Mouse (Mus musculus) ES-Bruce4 (cell line): ENCODE results near the gene Shq1. TPM values are rescaled to one million over a fixed set of nuclear protein-coding genes. Genes with fewer than 3 reads are reported as not detected.

Experiments used
- H3K27ac ChIP-seq: 2 replicates; pipeline ENCODE4 v1.5.1; 2012; ENCODE audit warnings: low read length, inconsistent platforms; ENCODE audit not compliant: insufficient read depth
- H3K27me3 ChIP-seq: 2 replicates; pipeline ENCODE4 v1.6.1; 2012; ENCODE audit warnings: mild to moderate bottlenecking, low read length, inconsistent platforms; ENCODE audit not compliant: control insufficient read depth, poor library complexity, insufficient read depth, severe bottlenecking
- H3K36me3 ChIP-seq: 2 replicates; pipeline ENCODE4 v1.6.1; 2012; ENCODE audit warnings: inconsistent platforms, mild to moderate bottlenecking, low read length, moderate library complexity; ENCODE audit not compliant: control insufficient read depth, poor library complexity, insufficient read depth, severe bottlenecking
- H3K4me1 ChIP-seq: one replicate; pipeline ENCODE4 v1.8.1; 2011; ENCODE audit warnings: low read length; ENCODE audit not compliant: control insufficient read depth, insufficient read depth
- H3K4me3 ChIP-seq: 2 replicates; pipeline ENCODE4 v1.5.1; 2011; ENCODE audit warnings: low read depth, mild to moderate bottlenecking, low read length
- H3K9ac ChIP-seq: 2 replicates; pipeline ENCODE4 v1.6.1; 2012; ENCODE audit warnings: low read depth, mild to moderate bottlenecking, inconsistent platforms; ENCODE audit not compliant: poor library complexity, severe bottlenecking
- H3K9me3 ChIP-seq: replicated peaks from 2 replicates; pipeline ENCODE4 v1.6.1; 2012; ENCODE audit warnings: mild to moderate bottlenecking, low read length, inconsistent platforms; ENCODE audit not compliant: control insufficient read depth, poor library complexity, insufficient read depth, severe bottlenecking
- CTCF ChIP-seq: IDR thresholded peaks from one replicate; pipeline ENCODE4 v1.8.1; 2011; ENCODE audit warnings: low read depth, low read length
- EP300 ChIP-seq: IDR thresholded peaks from 2 replicates; pipeline ENCODE4 v1.6.1; 2011; ENCODE audit warnings: low read depth, low read length; ENCODE audit not compliant: insufficient read depth
- POLR2A ChIP-seq: IDR thresholded peaks from one replicate; pipeline ENCODE4 v1.8.1; 2011; ENCODE audit warnings: low read length; ENCODE audit not compliant: insufficient read depth
- polyA plus RNA-seq: library from polyadenylated mRNA; stranded (reverse); fragments of >200 nt; gene quantifications from 2 replicates; pipeline ENCODE4 v1.2.4, GENCODE M21; 2011; ENCODE audit warnings: low read depth; ENCODE audit not compliant: missing spikeins, insufficient read depth, insufficient read length

The Shq1 gene
- polyA plus RNA-seq, 1 experiment: 19.0 TPM

- no peak overlapping the region for H3K9ac ChIP-seq
- no peaks in the 10 kb centered on the region for H3K27me3 ChIP-seq
- no peaks in the 10 kb centered on the region for H3K4me1 ChIP-seq
- no peak overlapping the region for H3K4me3 ChIP-seq
- no peaks in the 10 kb centered on the region; the same call in 1 of the 2 replicates for H3K36me3 ChIP-seq
- no peak overlapping the region for H3K27ac ChIP-seq
- H3K9me3 ChIP-seq: no peaks in the 10 kb centered on the region
- no peak for TF ChIP-seq CTCF
- no peak for TF ChIP-seq EP300
- no peak for TF ChIP-seq POLR2A
Observed at GRCm38 (mm10) chr6:100622861-100623507, 48.0 kb downstream of the Shq1 start.

- H3K27me3 ChIP-seq: no peaks in the 10 kb centered on the region
- TF ChIP-seq POLR2A: no peak
- TF ChIP-seq CTCF: no peak
- TF ChIP-seq EP300: no peak
- no peaks in the 10 kb centered on the region; the same call in 1 of the 2 replicates for H3K36me3 ChIP-seq
- H3K9ac ChIP-seq: no peak overlapping the region
- H3K4me3 ChIP-seq: no peak overlapping the region
- H3K9me3 ChIP-seq: no peaks in the 10 kb centered on the region
- no peak overlapping the region for H3K27ac ChIP-seq
- H3K4me1 ChIP-seq: no peaks in the 10 kb centered on the region
Observed at GRCm38 (mm10) chr6:100620411-100620810, 50.5 kb downstream of the Shq1 start.

GRCm38 (mm10) chr6:100619309-100619708 lies 51.6 kb downstream of the Shq1 start:
- no peak overlapping the region for H3K9ac ChIP-seq

GRCm38 (mm10) chr6:100616133-100616532 lies 54.8 kb downstream of the Shq1 start:
- Histone ChIP-seq H3K36me3 (no peaks in the 10 kb centered on the region), H3K27me3 (no peaks in the 10 kb centered on the region), H3K9ac (no peak overlapping the region), H3K9me3 (no peaks in the 10 kb centered on the region), H3K4me3 (no peak overlapping the region), H3K27ac (no peak overlapping the region), H3K4me1 (no peaks in the 10 kb centered on the region)
- TF ChIP-seq EP300 (no peak), CTCF (no peak), POLR2A (no peak)

More at GRCm38 (mm10) chr6:100619309-100619708, 51.6 kb downstream of the Shq1 start:
- Histone ChIP-seq H3K4me1 (no peaks in the 10 kb centered on the region), H3K27me3 (no peaks in the 10 kb centered on the region), H3K27ac (no peak overlapping the region), H3K36me3 (no peaks in the 10 kb centered on the region; the same call in 1 of the 2 replicates), H3K9me3 (no peaks in the 10 kb centered on the region), H3K4me3 (no peak overlapping the region)
- no peak for TF ChIP-seq CTCF
- no peak for TF ChIP-seq POLR2A
- TF ChIP-seq EP300: no peak

- no peak overlapping the region for H3K27ac ChIP-seq
- H3K4me1 ChIP-seq: no peaks in the 10 kb centered on the region
- no peak overlapping the region for H3K9ac ChIP-seq
- H3K4me3 ChIP-seq: no peak overlapping the region
- TF ChIP-seq CTCF: no peak
- TF ChIP-seq POLR2A: no peak
- TF ChIP-seq EP300: no peak
- H3K36me3 ChIP-seq: 0 out of 2 replicates have a peak, but pooled peaks cover 3% of the 10 kb centered on the region
- no peaks in the 10 kb centered on the region for H3K27me3 ChIP-seq
- H3K9me3 ChIP-seq: no peaks in the 10 kb centered on the region
Observed at GRCm38 (mm10) chr6:100613593-100614267, 57.2 kb downstream of the Shq1 start.

- H3K9me3 ChIP-seq: no peaks in the 10 kb centered on the region
- no peaks in the 10 kb centered on the region for H3K27me3 ChIP-seq
- H3K4me3 ChIP-seq: no peak overlapping the region
- H3K9ac ChIP-seq: no peak overlapping the region
- H3K4me1 ChIP-seq: no peaks in the 10 kb centered on the region
- H3K36me3 ChIP-seq: 0 out of 2 replicates have a peak, but pooled peaks cover 3% of the 10 kb centered on the region
- TF ChIP-seq EP300 (no peak), CTCF (no peak), POLR2A (no peak)
- no peak overlapping the region for H3K27ac ChIP-seq
Observed at GRCm38 (mm10) chr6:100610897-100611575, 59.9 kb downstream of the Shq1 start.
